Mouse (Mus musculus): ENCODE data around the gene Pcdh19. TPM values are rescaled to one million over a fixed set of nuclear protein-coding genes. Genes with fewer than 3 reads are reported as not detected.
"Not testable (repeated sequence)": the region's sequence is repeated elsewhere in the genome, so short reads cannot be mapped to it uniquely, and the experiment has no call there.

Gene Pcdh19
- 14.1 and 15.8 TPM in 2 replicates for polyA plus RNA-seq (2014; fragmentation: Nextera tagmentation; extraction: Ambion mirVana)

DNA sequence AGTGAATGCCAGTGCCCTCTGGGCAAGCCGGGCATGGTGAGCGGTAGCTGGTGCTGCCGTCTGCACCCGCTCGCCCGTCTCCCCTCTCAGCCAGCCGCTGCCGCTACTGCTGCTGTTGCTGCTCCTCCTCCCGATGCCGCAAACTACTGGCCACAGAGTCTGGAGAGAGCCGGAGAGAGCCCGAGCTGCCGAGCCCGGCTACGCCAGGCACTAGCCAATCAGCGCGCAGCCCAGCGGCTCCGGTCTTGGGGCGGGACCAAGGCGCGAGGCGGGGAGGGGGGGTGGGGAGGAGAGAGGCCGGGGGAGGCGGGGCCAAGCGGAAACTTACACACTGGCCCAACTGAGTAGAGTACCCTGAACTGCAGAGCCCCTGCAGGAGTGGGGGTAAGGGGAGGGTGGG is at the start of gene Pcdh19:
Gene Pcdh19, minus strand, starts transcription at position 148 of the 400 bp plus-strand sequence.
- Histone ChIP-seq H3K36me3 (ENCODE audit: control insufficient read depth, insufficient read depth, low read length) (no peaks in the 10 kb centered on the region), H3K4me1 (replicated peaks; ENCODE audit: control insufficient read depth, insufficient read depth, low read length) (no peaks in the 10 kb centered on the region), H3K27ac (ENCODE audit: low read depth, low read length) (peak within 1 kb of the TSS; percentile 50; the same call in 1 of the 2 replicates), H3K27me3 (ENCODE audit: control insufficient read depth, insufficient read depth, low read length) (no peaks in the 10 kb centered on the region), H3K4me2 (ENCODE audit: low read depth, low read length, severe bottlenecking) (peak within 1 kb of the TSS; percentile 66), H3K4me3 (ENCODE audit: low read depth, low read length) (peak within 1 kb of the TSS; percentile 57), H3K9me3 (ENCODE audit: control insufficient read depth, low read length) (no peaks in the 10 kb centered on the region), H3K9ac (ENCODE audit: low read length) (peak within 1 kb of the TSS; percentile 72)
- 23% methylated on average over 15 of the region's 26 CpGs for WGBS
- ATAC-seq (replicated peaks; ENCODE audit: low FRiP score) (peak; percentile 92), DNase-seq (ENCODE audit: low spot score) (peak; percentile 92)

DNA sequence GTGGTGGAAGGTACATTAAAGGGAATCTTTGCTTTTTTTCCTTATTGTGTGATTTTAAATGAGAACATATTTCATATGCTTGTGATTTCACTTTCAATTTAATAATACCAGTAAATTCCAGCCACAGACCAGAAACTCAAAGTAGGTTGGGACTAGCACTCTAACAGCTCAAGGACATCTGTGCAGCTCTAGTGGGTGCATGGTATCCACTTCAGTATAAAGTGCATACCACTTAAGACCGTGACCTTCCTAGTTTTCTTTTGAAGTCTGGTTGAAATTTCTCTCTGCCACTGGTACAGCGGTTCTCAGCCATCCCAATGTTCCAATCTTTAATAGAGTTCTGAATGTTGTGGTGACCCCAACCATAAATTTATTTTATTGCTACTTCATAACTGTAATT is 47.1 kb upstream of the Pcdh19 start:
- Histone ChIP-seq H3K9ac (ENCODE audit: low read length) (no peak overlapping the region), H3K4me1 (replicated peaks; ENCODE audit: control insufficient read depth, insufficient read depth, low read length) (no peaks in the 10 kb centered on the region), H3K9me3 (ENCODE audit: control insufficient read depth, low read length) (no peaks in the 10 kb centered on the region), H3K27ac (ENCODE audit: low read depth, low read length) (no peak overlapping the region), H3K4me2 (ENCODE audit: low read depth, low read length, severe bottlenecking) (no peak overlapping the region), H3K36me3 (ENCODE audit: control insufficient read depth, insufficient read depth, low read length) (no peaks in the 10 kb centered on the region), H3K4me3 (ENCODE audit: low read depth, low read length) (no peak overlapping the region), H3K27me3 (ENCODE audit: control insufficient read depth, insufficient read depth, low read length) (no peaks in the 10 kb centered on the region)
- DNase-seq (ENCODE audit: low spot score) (no peak), ATAC-seq (replicated peaks; ENCODE audit: low FRiP score) (no peak)
- WGBS: 91% methylated on average over 2 of the region's 2 CpGs

DNA sequence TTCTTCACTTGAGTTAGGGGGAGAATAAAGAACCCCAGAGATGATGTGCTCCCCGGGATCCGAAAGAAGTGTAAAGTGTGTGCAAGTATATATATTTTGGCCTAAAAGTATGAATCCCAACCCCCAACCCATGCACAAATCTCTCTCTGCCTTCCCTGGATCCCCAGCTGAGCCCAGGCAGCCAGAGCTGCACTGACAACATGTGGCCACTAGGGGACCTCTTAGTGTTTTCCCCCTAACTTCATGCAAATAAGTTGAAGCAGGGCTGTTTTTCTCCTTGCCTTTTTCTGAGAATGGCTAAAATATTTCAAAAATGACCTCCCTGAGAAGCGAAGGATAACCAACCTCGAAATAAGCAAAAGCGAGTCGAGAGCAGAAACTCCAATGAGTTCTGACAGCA is 46.2 kb upstream of the Pcdh19 start:
- H3K4me3 ChIP-seq (ENCODE audit: low read depth, low read length): no peak overlapping the region
- no peaks in the 10 kb centered on the region for H3K36me3 ChIP-seq (ENCODE audit: control insufficient read depth, insufficient read depth, low read length)
- no peak overlapping the region for H3K27ac ChIP-seq (ENCODE audit: low read depth, low read length)
- no peak overlapping the region for H3K4me2 ChIP-seq (ENCODE audit: low read depth, low read length, severe bottlenecking)
- H3K4me1 ChIP-seq (replicated peaks; ENCODE audit: control insufficient read depth, insufficient read depth, low read length): no peaks in the 10 kb centered on the region
- H3K9me3 ChIP-seq (ENCODE audit: control insufficient read depth, low read length): no peaks in the 10 kb centered on the region
- no peak overlapping the region for H3K9ac ChIP-seq (ENCODE audit: low read length)
- 52% methylated on average over 6 of the region's 6 CpGs for WGBS
- H3K27me3 ChIP-seq (ENCODE audit: control insufficient read depth, insufficient read depth, low read length): no peaks in the 10 kb centered on the region
- no peak for ATAC-seq (replicated peaks; ENCODE audit: low FRiP score)
- peak; percentile 49 for DNase-seq (ENCODE audit: low spot score)

DNA sequence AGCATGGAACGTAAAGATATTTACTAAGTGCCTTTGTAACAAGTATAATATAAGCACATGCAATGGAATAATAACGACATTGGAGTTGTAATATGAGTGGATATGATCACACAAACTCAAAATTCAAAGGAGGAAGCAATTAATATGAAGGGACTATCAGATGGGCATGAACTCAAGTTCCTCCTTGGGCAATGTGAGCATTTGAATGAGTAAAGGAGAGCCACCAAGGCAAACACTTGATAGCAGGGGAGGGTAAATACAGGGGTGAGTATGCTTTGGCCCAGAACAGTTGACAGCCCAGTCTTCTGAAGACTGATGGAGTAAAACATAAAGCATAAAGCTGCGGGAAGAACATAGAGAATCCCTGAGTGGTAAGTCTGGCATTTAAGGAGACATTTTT is 32.7 kb upstream of the Pcdh19 start:
- ATAC-seq (replicated peaks; ENCODE audit: low FRiP score) (no peak), DNase-seq (ENCODE audit: low spot score) (no peak)
- no peaks in the 10 kb centered on the region for H3K27me3 ChIP-seq (ENCODE audit: control insufficient read depth, insufficient read depth, low read length)
- no peak overlapping the region for H3K4me3 ChIP-seq (ENCODE audit: low read depth, low read length)
- 85% methylated on average over 3 of the region's 3 CpGs for WGBS
- H3K4me1 ChIP-seq (replicated peaks; ENCODE audit: control insufficient read depth, insufficient read depth, low read length): no peaks in the 10 kb centered on the region
- H3K9me3 ChIP-seq (ENCODE audit: control insufficient read depth, low read length): no peaks in the 10 kb centered on the region
- H3K36me3 ChIP-seq (ENCODE audit: control insufficient read depth, insufficient read depth, low read length): no peaks in the 10 kb centered on the region
- no peak overlapping the region for H3K4me2 ChIP-seq (ENCODE audit: low read depth, low read length, severe bottlenecking)
- H3K27ac ChIP-seq (ENCODE audit: low read depth, low read length): no peak overlapping the region
- no peak overlapping the region for H3K9ac ChIP-seq (ENCODE audit: low read length)

DNA sequence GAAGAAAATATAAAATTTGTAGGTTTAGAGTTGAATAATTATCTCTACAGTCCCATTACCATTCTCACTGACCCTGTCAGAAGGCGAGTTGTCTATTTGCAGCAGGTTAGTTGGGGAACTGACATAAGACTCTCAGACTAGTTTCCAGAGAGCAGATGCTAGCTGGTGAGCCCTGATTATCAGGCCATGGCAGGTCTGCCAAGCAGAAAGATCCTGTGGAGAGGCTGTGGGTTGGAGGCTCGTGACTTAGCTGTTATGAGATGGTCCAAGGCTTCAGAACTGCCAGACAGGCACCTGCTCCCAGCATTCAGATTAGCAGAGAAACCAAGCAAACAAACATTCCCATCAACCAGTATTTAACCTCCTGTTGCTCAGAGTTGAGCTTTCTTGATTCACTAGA is 21.8 kb upstream of the Pcdh19 start:
- no peak overlapping the region for H3K4me2 ChIP-seq (ENCODE audit: low read depth, low read length, severe bottlenecking)
- no peaks in the 10 kb centered on the region for H3K9me3 ChIP-seq (ENCODE audit: control insufficient read depth, low read length)
- WGBS: 68% methylated on average over 2 of the region's 2 CpGs
- no peaks in the 10 kb centered on the region for H3K36me3 ChIP-seq (ENCODE audit: control insufficient read depth, insufficient read depth, low read length)
- no peak for DNase-seq (ENCODE audit: low spot score)
- no peak overlapping the region for H3K9ac ChIP-seq (ENCODE audit: low read length)
- H3K4me3 ChIP-seq (ENCODE audit: low read depth, low read length): no peak overlapping the region
- H3K27ac ChIP-seq (ENCODE audit: low read depth, low read length): no peak overlapping the region
- no peaks in the 10 kb centered on the region for H3K27me3 ChIP-seq (ENCODE audit: control insufficient read depth, insufficient read depth, low read length)
- no peaks in the 10 kb centered on the region for H3K4me1 ChIP-seq (replicated peaks; ENCODE audit: control insufficient read depth, insufficient read depth, low read length)
- no peak for ATAC-seq (replicated peaks; ENCODE audit: low FRiP score)

DNA sequence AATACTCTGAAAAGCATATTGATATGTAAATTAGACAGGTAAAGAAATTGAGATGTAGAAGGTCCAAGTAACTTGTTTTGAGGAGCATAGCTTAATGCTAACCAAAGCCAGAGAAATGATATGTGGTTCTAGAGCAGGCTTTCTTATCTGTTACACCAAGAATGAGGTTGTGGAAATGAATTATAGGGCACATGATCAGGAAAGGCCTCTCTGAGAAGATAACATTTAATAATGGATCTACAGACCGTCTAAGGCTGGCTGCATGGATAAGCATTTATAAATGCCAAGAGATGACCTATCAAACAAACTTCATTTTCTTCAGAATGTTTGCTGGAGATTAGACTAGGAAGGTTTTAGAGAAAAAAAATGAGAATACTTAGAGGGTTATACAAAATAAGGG is 14.1 kb upstream of the Pcdh19 start:
- H3K27me3 ChIP-seq (ENCODE audit: control insufficient read depth, insufficient read depth, low read length): no peaks in the 10 kb centered on the region
- H3K4me3 ChIP-seq (ENCODE audit: low read depth, low read length): no peak overlapping the region
- 90% methylated on average over 1 of the region's 1 CpGs for WGBS
- no peak overlapping the region for H3K4me2 ChIP-seq (ENCODE audit: low read depth, low read length, severe bottlenecking)
- no peaks in the 10 kb centered on the region for H3K4me1 ChIP-seq (replicated peaks; ENCODE audit: control insufficient read depth, insufficient read depth, low read length)
- no peak overlapping the region for H3K27ac ChIP-seq (ENCODE audit: low read depth, low read length)
- no peak for DNase-seq (ENCODE audit: low spot score)
- H3K36me3 ChIP-seq (ENCODE audit: control insufficient read depth, insufficient read depth, low read length): no peaks in the 10 kb centered on the region
- no peaks in the 10 kb centered on the region for H3K9me3 ChIP-seq (ENCODE audit: control insufficient read depth, low read length)
- ATAC-seq (replicated peaks; ENCODE audit: low FRiP score): no peak
- no peak overlapping the region for H3K9ac ChIP-seq (ENCODE audit: low read length)

DNA sequence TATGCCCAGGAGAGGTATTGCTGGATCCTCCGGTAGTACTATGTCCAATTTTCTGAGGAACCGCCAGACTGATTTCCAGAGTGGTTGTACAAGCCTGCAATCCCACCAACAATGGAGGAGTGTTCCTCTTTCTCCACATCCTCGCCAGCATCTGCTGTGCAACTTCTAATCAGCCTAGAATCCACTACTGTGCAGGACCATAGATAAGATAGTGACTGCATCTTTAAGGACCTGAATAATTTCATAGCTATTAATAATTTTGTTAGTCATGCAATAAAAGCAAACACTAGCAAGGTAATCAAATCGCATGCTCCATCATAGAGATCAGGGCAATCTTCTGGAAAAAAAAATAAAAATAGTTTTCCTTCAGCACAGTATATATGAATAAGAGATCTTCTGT is 9.1 kb upstream of the Pcdh19 start:
- H3K27ac ChIP-seq (ENCODE audit: low read depth, low read length); H3K4me3 ChIP-seq (ENCODE audit: low read depth, low read length); H3K4me2 ChIP-seq (ENCODE audit: low read depth, low read length, severe bottlenecking); H3K4me1 ChIP-seq (replicated peaks; ENCODE audit: control insufficient read depth, insufficient read depth, low read length); H3K9me3 ChIP-seq (ENCODE audit: control insufficient read depth, low read length); DNase-seq (ENCODE audit: low spot score); H3K36me3 ChIP-seq (ENCODE audit: control insufficient read depth, insufficient read depth, low read length); H3K9ac ChIP-seq (ENCODE audit: low read length); ATAC-seq (replicated peaks; ENCODE audit: low FRiP score); H3K27me3 ChIP-seq (ENCODE audit: control insufficient read depth, insufficient read depth, low read length): not testable (repeated sequence)
- 88% methylated on average over 2 of the region's 4 CpGs for WGBS

DNA sequence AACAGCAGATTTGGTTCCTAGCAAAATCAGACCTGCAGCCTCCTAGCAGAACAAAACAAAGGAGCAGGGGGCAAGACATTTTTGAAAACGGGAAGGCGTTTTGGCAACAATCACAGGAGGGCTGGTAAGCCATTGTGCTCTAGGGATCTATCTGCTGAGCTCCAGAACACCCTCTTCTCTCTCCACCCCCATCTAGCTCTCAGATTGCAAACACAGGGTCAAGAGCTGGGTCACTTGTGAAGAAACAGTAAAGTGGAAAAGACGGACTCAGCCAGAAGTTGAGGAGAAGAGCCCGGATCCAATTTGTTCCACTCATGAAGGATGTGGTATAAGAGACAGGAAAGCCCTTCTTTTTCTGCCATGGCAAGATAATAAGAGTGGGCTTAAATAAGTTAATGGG is 7.7 kb upstream of the Pcdh19 start:
- Histone ChIP-seq H3K27me3 (ENCODE audit: control insufficient read depth, insufficient read depth, low read length) (no peaks in the 10 kb centered on the region), H3K27ac (ENCODE audit: low read depth, low read length) (no peak overlapping the region), H3K36me3 (ENCODE audit: control insufficient read depth, insufficient read depth, low read length) (no peaks in the 10 kb centered on the region), H3K4me3 (ENCODE audit: low read depth, low read length) (no peak overlapping the region), H3K4me1 (replicated peaks; ENCODE audit: control insufficient read depth, insufficient read depth, low read length) (no peaks in the 10 kb centered on the region), H3K4me2 (ENCODE audit: low read depth, low read length, severe bottlenecking) (no peak overlapping the region), H3K9ac (ENCODE audit: low read length) (no peak overlapping the region), H3K9me3 (ENCODE audit: control insufficient read depth, low read length) (no peaks in the 10 kb centered on the region)
- no peak for ATAC-seq (replicated peaks; ENCODE audit: low FRiP score)
- WGBS: 47% methylated on average over 4 of the region's 4 CpGs
- DNase-seq (ENCODE audit: low spot score): no peak

DNA sequence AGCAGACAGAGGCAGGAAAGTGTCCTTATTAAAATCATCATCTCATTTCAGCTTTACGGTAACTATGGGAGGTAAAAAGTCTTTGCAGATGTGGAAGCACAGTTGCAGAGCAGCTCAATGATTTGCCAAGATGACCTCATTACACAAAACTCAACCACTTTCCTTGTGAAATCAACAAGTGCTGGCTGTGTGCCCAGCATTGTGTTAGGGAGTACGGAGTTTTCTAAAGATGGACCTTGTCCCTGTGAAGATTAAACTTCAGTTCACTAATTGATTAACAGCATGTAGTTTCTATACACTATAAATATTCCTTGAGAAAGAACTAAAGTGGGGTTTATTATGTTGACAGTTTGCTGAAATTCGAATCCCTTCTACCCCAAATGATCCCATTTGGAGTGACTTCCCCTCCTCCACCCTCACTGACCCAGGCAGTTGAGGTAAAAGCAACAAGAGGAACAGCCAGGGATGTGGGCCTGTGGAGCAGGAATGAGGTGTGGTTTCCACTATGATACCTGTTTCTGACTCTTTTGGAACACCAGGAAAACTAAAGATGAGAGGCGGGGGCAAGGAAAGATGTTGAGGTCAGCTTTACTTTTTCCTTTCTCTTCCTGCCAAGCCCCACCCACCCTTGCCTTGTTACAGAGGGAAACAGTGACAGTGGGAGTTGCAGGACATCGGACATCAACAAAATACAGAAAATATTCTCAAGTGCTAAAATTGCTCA is 4.4 kb upstream of the Pcdh19 start:
- Histone ChIP-seq H3K4me2 (ENCODE audit: low read depth, low read length, severe bottlenecking) (no peak overlapping the region), H3K9ac (ENCODE audit: low read length) (no peak overlapping the region), H3K27me3 (ENCODE audit: control insufficient read depth, insufficient read depth, low read length) (no peaks in the 10 kb centered on the region), H3K4me1 (replicated peaks; ENCODE audit: control insufficient read depth, insufficient read depth, low read length) (no peaks in the 10 kb centered on the region), H3K27ac (ENCODE audit: low read depth, low read length) (no peak overlapping the region), H3K4me3 (ENCODE audit: low read depth, low read length) (no peak overlapping the region), H3K9me3 (ENCODE audit: control insufficient read depth, low read length) (no peaks in the 10 kb centered on the region), H3K36me3 (ENCODE audit: control insufficient read depth, insufficient read depth, low read length) (no peaks in the 10 kb centered on the region)
- no peak for ATAC-seq (replicated peaks; ENCODE audit: low FRiP score)
- 66% methylated on average over 5 of the region's 5 CpGs for WGBS
- no peak for DNase-seq (ENCODE audit: low spot score)

Data from forebrain, embryonic 11.5 days (tissue).